Mouse (Mus musculus): Measurements from ENCODE around the gene Gm10282. TPM values are rescaled to one million over a fixed set of nuclear protein-coding genes. Genes with fewer than 3 reads are reported as not detected.

Gene Gm10282
- polyA plus RNA-seq, 1 experiment from 2014 or later: 18.2 TPM

DNA sequence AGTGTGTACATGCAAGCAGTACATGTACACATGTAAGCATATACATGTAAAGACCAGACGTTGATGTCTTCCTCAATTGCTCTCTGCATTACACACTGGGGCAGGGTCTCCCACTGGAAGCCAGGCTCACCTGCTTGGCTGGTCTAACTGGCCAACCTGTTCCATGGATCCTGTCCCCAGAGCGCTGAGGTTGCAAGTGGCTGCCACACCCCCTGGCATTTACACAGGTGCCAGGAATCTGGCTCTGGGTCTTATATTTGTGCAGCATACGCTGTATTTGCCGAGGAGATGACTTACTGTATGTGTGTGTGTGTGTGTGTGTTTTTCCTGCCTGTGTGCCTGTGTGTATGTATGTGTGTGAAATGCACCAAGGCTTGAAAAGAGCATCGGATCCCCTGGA lies 1.9 kb upstream of the Gm10282 start:
- no peak overlapping the region for H3K4me2 ChIP-seq (ENCODE audit: low read length)
- H3K36me3 ChIP-seq (ENCODE audit: control insufficient read depth, insufficient read depth, low read length): no peaks in the 10 kb centered on the region
- no peak overlapping the region for H3K9ac ChIP-seq (replicated peaks; ENCODE audit: low read length)
- H3K27me3 ChIP-seq (ENCODE audit: control insufficient read depth, insufficient read depth, low read length): no peaks in the 10 kb centered on the region
- H3K4me3 ChIP-seq (replicated peaks; ENCODE audit: low read depth, low read length): no peak overlapping the region
- H3K9me3 ChIP-seq (ENCODE audit: control insufficient read depth, low read length): no peaks in the 10 kb centered on the region
- ATAC-seq (ENCODE audit: low FRiP score, low TSS enrichment): no peak
- H3K27ac ChIP-seq (replicated peaks; ENCODE audit: low read depth, low read length): no peak overlapping the region
- 91% methylated on average over 5 of the region's 5 CpGs for WGBS
- H3K4me1 ChIP-seq (ENCODE audit: control insufficient read depth, insufficient read depth, low read length): no peaks in the 10 kb centered on the region
- no peak for DNase-seq

DNA sequence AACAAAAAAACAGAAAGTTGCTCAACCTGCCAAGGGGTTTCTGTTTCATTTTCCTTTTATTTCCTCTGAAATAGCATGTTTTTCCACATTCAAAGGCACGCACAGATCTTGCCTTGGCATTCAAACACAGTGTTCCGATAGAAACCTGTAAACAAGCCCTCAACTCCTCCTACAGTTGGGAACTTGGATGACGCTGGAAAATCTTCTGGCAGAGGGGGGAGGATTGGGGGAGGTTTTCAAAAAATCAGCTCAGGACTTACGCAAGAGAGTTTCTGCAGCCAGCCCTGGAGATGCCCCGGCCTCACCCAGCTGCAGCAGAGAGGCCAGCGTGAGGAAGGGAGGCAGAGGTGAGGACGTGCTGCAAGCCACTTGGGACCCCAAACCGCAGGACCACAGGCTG lies 1.4 kb downstream of the Gm10282 start:
- no peaks in the 10 kb centered on the region for H3K36me3 ChIP-seq (ENCODE audit: control insufficient read depth, insufficient read depth, low read length)
- no peak for DNase-seq
- 78% methylated on average over 8 of the region's 8 CpGs for WGBS
- no peak overlapping the region for H3K4me3 ChIP-seq (replicated peaks; ENCODE audit: low read depth, low read length)
- H3K9ac ChIP-seq (replicated peaks; ENCODE audit: low read length): no peak overlapping the region
- H3K27ac ChIP-seq (replicated peaks; ENCODE audit: low read depth, low read length): no peak overlapping the region
- H3K9me3 ChIP-seq (ENCODE audit: control insufficient read depth, low read length): no peaks in the 10 kb centered on the region
- ATAC-seq (ENCODE audit: low FRiP score, low TSS enrichment): no peak
- no peaks in the 10 kb centered on the region for H3K4me1 ChIP-seq (ENCODE audit: control insufficient read depth, insufficient read depth, low read length)
- H3K27me3 ChIP-seq (ENCODE audit: control insufficient read depth, insufficient read depth, low read length): no peaks in the 10 kb centered on the region
- no peak overlapping the region for H3K4me2 ChIP-seq (ENCODE audit: low read length)

DNA sequence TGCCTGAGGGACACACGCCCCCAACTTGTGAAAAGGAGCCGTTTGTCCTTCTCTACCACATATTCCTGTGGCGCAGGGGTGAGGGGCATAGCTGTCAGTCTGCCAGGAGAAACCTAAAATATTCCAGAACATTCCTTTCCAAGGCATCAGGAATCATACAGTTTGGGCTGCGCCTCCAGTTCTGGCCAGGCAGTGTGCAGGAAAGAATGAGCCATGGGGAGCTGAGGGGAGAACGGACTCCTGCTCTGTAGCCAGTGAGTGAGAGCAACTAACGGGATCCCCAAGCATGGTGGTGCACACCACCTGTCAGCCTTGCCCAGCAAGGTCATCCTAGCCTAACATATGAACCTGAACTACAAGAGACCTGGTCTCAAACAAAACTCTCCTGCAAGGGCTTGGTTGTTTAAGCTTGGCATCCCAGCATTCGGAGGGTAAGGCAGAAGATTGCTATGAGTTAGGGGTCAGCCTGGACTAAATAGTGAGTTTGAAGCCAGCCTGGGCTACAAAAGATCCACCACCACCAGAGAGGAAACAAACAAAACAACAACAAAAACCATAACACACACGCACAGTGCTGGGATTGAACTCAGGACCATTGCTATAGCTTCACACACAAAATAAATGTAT lies 2.0 kb downstream of the Gm10282 start:
- no peaks in the 10 kb centered on the region for H3K36me3 ChIP-seq (ENCODE audit: control insufficient read depth, insufficient read depth, low read length)
- no peak overlapping the region for H3K4me3 ChIP-seq (replicated peaks; ENCODE audit: low read depth, low read length)
- H3K27me3 ChIP-seq (ENCODE audit: control insufficient read depth, insufficient read depth, low read length): no peaks in the 10 kb centered on the region
- 83% methylated on average over 8 of the region's 8 CpGs for whole genome bisulfite sequencing
- DNase-seq (no peak), ATAC-seq (ENCODE audit: low FRiP score, low TSS enrichment) (no peak)
- H3K27ac ChIP-seq (replicated peaks; ENCODE audit: low read depth, low read length): no peak overlapping the region
- H3K4me1 ChIP-seq (ENCODE audit: control insufficient read depth, insufficient read depth, low read length): no peaks in the 10 kb centered on the region
- no peak overlapping the region for H3K4me2 ChIP-seq (ENCODE audit: low read length)
- H3K9ac ChIP-seq (replicated peaks; ENCODE audit: low read length): no peak overlapping the region
- H3K9me3 ChIP-seq (ENCODE audit: control insufficient read depth, low read length): no peaks in the 10 kb centered on the region

DNA sequence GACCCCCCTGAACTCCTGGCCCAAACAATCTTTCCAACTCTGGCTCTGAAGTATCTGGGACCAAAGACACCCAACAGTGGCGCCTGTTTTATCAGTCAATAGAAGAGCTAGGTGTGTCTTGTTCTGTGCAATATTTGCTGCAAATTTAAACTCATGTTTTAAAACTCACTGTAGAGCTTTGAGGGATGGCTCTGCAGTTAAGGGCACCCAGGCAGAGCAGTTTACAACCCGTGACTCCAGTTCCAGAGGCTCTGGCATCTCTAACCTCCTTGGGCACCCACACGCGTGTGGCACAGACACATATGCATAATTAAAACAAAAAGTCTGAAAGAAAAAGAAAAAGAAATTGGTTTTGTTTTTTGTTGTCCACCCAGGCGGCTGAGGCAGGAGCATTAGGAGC lies 3.6 kb downstream of the Gm10282 start:
- no peaks in the 10 kb centered on the region for H3K27me3 ChIP-seq (ENCODE audit: control insufficient read depth, insufficient read depth, low read length)
- WGBS: 86% methylated on average over 5 of the region's 5 CpGs
- no peak overlapping the region for H3K4me3 ChIP-seq (replicated peaks; ENCODE audit: low read depth, low read length)
- no peaks in the 10 kb centered on the region for H3K4me1 ChIP-seq (ENCODE audit: control insufficient read depth, insufficient read depth, low read length)
- H3K4me2 ChIP-seq (ENCODE audit: low read length): no peak overlapping the region
- DNase-seq (no peak), ATAC-seq (ENCODE audit: low FRiP score, low TSS enrichment) (no peak)
- H3K9me3 ChIP-seq (ENCODE audit: control insufficient read depth, low read length): no peaks in the 10 kb centered on the region
- no peak overlapping the region for H3K9ac ChIP-seq (replicated peaks; ENCODE audit: low read length)
- no peak overlapping the region for H3K27ac ChIP-seq (replicated peaks; ENCODE audit: low read depth, low read length)
- no peaks in the 10 kb centered on the region for H3K36me3 ChIP-seq (ENCODE audit: control insufficient read depth, insufficient read depth, low read length)

DNA sequence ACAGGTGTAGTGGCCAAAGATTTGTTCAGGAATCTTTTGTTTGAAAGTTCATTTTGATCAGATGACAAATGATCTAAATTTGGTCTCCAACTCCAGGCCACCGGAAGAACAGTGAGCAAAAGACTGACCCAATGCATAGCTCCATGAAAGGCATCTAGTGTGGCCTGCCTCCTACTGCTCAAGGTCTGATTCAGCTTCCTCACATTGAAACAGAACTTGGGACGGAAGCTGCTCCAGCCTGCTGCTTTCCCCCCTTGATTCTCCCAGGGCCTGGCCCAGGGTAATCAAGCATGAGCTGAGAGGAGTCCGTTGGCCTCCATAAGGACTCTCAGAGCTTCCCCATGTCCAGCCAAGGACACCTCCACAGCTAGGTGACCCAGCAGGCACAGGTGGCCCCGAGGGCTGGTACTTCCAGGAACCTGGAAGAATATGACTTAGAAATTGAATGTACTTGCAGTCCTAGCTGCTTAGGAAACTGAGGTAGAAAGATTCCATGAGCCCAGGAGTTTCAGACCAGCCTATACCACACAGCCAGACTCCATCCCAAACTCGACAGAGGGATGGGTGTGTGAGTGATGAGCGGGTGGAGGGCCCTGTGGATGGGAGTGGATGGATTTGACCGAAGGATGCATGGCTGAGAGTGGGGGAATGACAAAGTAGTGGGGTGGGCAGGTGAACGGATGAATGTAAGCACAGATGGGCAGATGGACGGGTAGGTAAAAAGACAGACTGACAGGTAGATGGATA lies 4.2 kb downstream of the Gm10282 start:
- ATAC-seq (ENCODE audit: low FRiP score, low TSS enrichment): no peak
- DNase-seq: no peak
- WGBS: 78% methylated on average over 9 of the region's 9 CpGs
- Histone ChIP-seq H3K27ac (replicated peaks; ENCODE audit: low read depth, low read length) (no peak overlapping the region), H3K9me3 (ENCODE audit: control insufficient read depth, low read length) (no peaks in the 10 kb centered on the region), H3K36me3 (ENCODE audit: control insufficient read depth, insufficient read depth, low read length) (no peaks in the 10 kb centered on the region), H3K4me2 (ENCODE audit: low read length) (no peak overlapping the region), H3K4me3 (replicated peaks; ENCODE audit: low read depth, low read length) (no peak overlapping the region), H3K4me1 (ENCODE audit: control insufficient read depth, insufficient read depth, low read length) (no peaks in the 10 kb centered on the region), H3K27me3 (ENCODE audit: control insufficient read depth, insufficient read depth, low read length) (no peaks in the 10 kb centered on the region), H3K9ac (replicated peaks; ENCODE audit: low read length) (no peak overlapping the region)

DNA sequence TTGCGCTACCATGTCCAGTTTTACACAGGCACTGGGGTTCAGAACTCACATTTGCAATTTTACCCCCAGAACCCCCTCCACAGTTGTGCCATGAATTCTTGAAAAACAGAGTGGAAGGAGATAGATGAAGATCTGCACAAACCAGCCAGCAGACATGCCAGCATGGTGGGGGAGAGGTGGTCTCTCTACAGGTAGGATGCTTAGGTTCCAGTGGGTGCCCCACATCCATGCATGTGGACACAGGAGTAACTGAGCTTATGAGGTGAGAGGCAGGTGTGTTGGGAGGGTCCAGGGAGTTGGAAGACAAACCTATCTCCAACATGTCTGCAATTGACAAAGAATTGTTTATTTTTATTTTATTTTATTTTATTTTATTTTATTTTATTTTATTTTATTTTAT lies 6.1 kb downstream of the Gm10282 start:
- Histone ChIP-seq H3K4me3 (replicated peaks; ENCODE audit: low read depth, low read length) (no peak overlapping the region), H3K9ac (replicated peaks; ENCODE audit: low read length) (no peak overlapping the region), H3K27ac (replicated peaks; ENCODE audit: low read depth, low read length) (no peak overlapping the region), H3K9me3 (ENCODE audit: control insufficient read depth, low read length) (no peaks in the 10 kb centered on the region), H3K4me2 (ENCODE audit: low read length) (no peak overlapping the region), H3K27me3 (ENCODE audit: control insufficient read depth, insufficient read depth, low read length) (no peaks in the 10 kb centered on the region), H3K4me1 (ENCODE audit: control insufficient read depth, insufficient read depth, low read length) (no peaks in the 10 kb centered on the region), H3K36me3 (ENCODE audit: control insufficient read depth, insufficient read depth, low read length) (no peaks in the 10 kb centered on the region)
- ATAC-seq (ENCODE audit: low FRiP score, low TSS enrichment): no peak
- DNase-seq: no peak
- 69% methylated on average over 1 of the region's 1 CpGs for WGBS

DNA sequence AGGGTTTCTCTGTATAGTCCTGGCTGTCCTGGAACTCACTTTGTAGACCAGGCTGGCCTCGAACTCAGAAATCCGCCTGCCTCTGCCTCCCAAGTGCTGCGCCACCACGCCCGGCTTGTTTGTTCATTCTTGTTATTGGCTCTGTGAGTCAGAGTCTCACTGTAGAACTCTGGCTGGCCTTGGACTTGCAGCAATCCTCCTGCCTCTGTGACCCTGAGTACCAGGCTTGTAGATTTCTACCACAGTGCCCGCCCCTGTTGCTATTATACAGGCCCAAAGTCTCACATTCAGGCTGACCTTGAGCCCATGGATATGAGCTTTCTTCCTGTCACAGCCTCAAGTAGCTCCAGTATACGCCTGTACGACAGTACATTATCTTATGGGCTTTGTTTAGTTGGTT lies 8.5 kb downstream of the Gm10282 start:
- H3K9ac ChIP-seq (replicated peaks; ENCODE audit: low read length): no peak overlapping the region
- no peaks in the 10 kb centered on the region for H3K4me1 ChIP-seq (ENCODE audit: control insufficient read depth, insufficient read depth, low read length)
- 89% methylated on average over 8 of the region's 8 CpGs for WGBS
- DNase-seq: no peak
- H3K4me3 ChIP-seq (replicated peaks; ENCODE audit: low read depth, low read length): no peak overlapping the region
- H3K36me3 ChIP-seq (ENCODE audit: control insufficient read depth, insufficient read depth, low read length): no peaks in the 10 kb centered on the region
- no peaks in the 10 kb centered on the region for H3K27me3 ChIP-seq (ENCODE audit: control insufficient read depth, insufficient read depth, low read length)
- no peaks in the 10 kb centered on the region for H3K9me3 ChIP-seq (ENCODE audit: control insufficient read depth, low read length)
- ATAC-seq (ENCODE audit: low FRiP score, low TSS enrichment): no peak
- H3K4me2 ChIP-seq (ENCODE audit: low read length): no peak overlapping the region
- no peak overlapping the region for H3K27ac ChIP-seq (replicated peaks; ENCODE audit: low read depth, low read length)

DNA sequence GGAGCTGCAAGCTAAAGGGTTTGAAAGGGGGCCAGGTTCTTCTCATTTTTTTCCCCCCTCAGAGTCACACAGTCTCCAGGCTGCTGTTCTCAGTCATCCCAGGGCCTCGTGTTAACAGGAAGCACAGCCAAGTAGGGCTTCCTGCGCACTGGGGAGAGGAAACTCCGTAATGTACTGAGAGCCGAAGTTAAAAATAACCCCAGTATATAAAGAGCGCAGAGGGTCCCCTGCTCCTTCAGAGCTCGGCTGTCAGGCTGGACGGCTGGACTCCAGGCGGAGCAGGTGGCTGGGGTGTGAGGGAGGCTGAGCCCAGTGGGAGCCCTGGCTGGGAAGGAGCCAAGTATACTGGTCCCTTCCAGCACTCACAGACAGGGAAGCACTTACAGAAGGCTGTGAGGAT lies 9.4 kb downstream of the Gm10282 start:
- Histone ChIP-seq H3K27ac (replicated peaks; ENCODE audit: low read depth, low read length) (no peak overlapping the region), H3K4me1 (ENCODE audit: control insufficient read depth, insufficient read depth, low read length) (no peaks in the 10 kb centered on the region), H3K36me3 (ENCODE audit: control insufficient read depth, insufficient read depth, low read length) (no peaks in the 10 kb centered on the region), H3K9ac (replicated peaks; ENCODE audit: low read length) (no peak overlapping the region), H3K4me3 (replicated peaks; ENCODE audit: low read depth, low read length) (no peak overlapping the region), H3K9me3 (ENCODE audit: control insufficient read depth, low read length) (no peaks in the 10 kb centered on the region), H3K27me3 (ENCODE audit: control insufficient read depth, insufficient read depth, low read length) (no peaks in the 10 kb centered on the region), H3K4me2 (ENCODE audit: low read length) (no peak overlapping the region)
- ATAC-seq (ENCODE audit: low FRiP score, low TSS enrichment) (no peak), DNase-seq (peak; percentile 41)
- WGBS: 58% methylated on average over 8 of the region's 8 CpGs

DNA sequence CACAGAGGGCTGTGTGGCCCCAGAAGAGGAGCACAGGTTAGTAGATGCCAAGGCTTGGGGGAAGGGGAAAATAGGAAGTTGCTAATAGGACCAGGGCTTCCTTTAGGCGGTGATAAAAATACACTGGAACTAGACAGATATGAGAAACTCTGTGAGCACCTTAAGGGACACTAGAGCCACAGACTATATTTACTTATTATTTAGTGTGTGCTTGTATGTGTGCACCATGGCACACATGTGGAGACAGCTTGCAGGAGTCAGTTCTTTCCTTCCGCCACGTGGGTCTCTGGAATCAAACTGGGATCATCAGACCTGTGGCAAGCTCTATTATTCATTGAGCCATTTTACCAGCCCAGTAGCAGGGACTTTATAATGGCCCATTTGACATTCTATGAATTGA lies 9.9 kb downstream of the Gm10282 start:
- no peaks in the 10 kb centered on the region for H3K36me3 ChIP-seq (ENCODE audit: control insufficient read depth, insufficient read depth, low read length)
- no peak overlapping the region for H3K9ac ChIP-seq (replicated peaks; ENCODE audit: low read length)
- no peaks in the 10 kb centered on the region for H3K9me3 ChIP-seq (ENCODE audit: control insufficient read depth, low read length)
- no peaks in the 10 kb centered on the region for H3K27me3 ChIP-seq (ENCODE audit: control insufficient read depth, insufficient read depth, low read length)
- H3K4me2 ChIP-seq (ENCODE audit: low read length): no peak overlapping the region
- H3K4me3 ChIP-seq (replicated peaks; ENCODE audit: low read depth, low read length): no peak overlapping the region
- no peaks in the 10 kb centered on the region for H3K4me1 ChIP-seq (ENCODE audit: control insufficient read depth, insufficient read depth, low read length)
- no peak for DNase-seq
- WGBS: 76% methylated on average over 3 of the region's 3 CpGs
- ATAC-seq (ENCODE audit: low FRiP score, low TSS enrichment): no peak
- H3K27ac ChIP-seq (replicated peaks; ENCODE audit: low read depth, low read length): no peak overlapping the region

All from midbrain, embryonic 14.5 days (tissue).